Mouse (Mus musculus) lung, embryonic 14.5 days (tissue): ENCODE measurements around the gene Unc13c. TPM values are rescaled to one million over a fixed set of nuclear protein-coding genes. Genes with fewer than 3 reads are reported as not detected.

Experiments
- ATAC-seq: fragments of 200-750 bp; cut with Nextera tagmentation; 2 replicates; pipeline ENCODE4 v1.8.0; 2017; ENCODE audit warnings: mild to moderate bottlenecking, moderate TSS enrichment, moderate library complexity; ENCODE audit not compliant: insufficient read depth
- DNase-seq: peaks from one replicate; pipeline ENCODE4 v3.0.0-alpha.2; 2015
- H3K27ac ChIP-seq: fragments of 300-500 bp; sonication (generic); 2 replicates; pipeline ENCODE4 v1.5.1; 2014; ENCODE audit warnings: low read depth, mild to moderate bottlenecking, moderate library complexity
- H3K27me3 ChIP-seq: fragments of 300-500 bp; sonication (generic); 2 replicates; pipeline ENCODE4 v1.6.1; 2014; ENCODE audit warnings: low read length, control low read depth; ENCODE audit not compliant: insufficient read depth
- H3K36me3 ChIP-seq: fragments of 300-500 bp; sonication (generic); 2 replicates; pipeline ENCODE4 v1.6.1; 2014; ENCODE audit warnings: control low read depth; ENCODE audit not compliant: insufficient read depth
- H3K4me1 ChIP-seq: fragments of 300-500 bp; sonication (generic); 2 replicates; pipeline ENCODE4 v1.6.1; 2014; ENCODE audit warnings: antibody characterized with exemption, control low read depth; ENCODE audit not compliant: insufficient read depth
- H3K4me2 ChIP-seq: fragments of 300-500 bp; sonication (generic); 2 replicates; pipeline ENCODE4 v1.6.1; 2014; ENCODE audit warnings: mild to moderate bottlenecking
- H3K4me3 ChIP-seq: fragments of 300-500 bp; sonication (generic); 2 replicates; pipeline ENCODE4 v1.5.1; 2014; ENCODE audit warnings: low read depth, low read length
- H3K9ac ChIP-seq: fragments of 300-500 bp; sonication (generic); 2 replicates; pipeline ENCODE4 v1.6.1; 2014
- H3K9me3 ChIP-seq: fragments of 300-500 bp; sonication (generic); 2 replicates; pipeline ENCODE4 v1.6.1; 2016; ENCODE audit warnings: low read depth, low read length, control low read depth
- CTCF ChIP-seq: IDR thresholded peaks from 2 replicates; pipeline ENCODE4 v1.5.1; 2016; ENCODE audit warnings: antibody characterized with exemption, low read depth
- WGBS: fragments of 180-500 bp; shearing (Covaris S2); extraction: QIAGEN DNeasy Blood & Tissue Kit; methylation state at CpG from one replicate; pipeline ENCODE4 v1.1.7; 2014; 5-methylcytosine and 5-hydroxymethylcytosine counted together
- polyA plus RNA-seq: library from polyadenylated mRNA; unstranded; fragments of >200 nt; fragmentation: Nextera tagmentation; extraction: Ambion mirVana; gene quantifications from 2 replicates; pipeline ENCODE4 v1.2.1, GENCODE M21; 2014

The Unc13c gene
- polyA plus RNA-seq, 1 experiment from 2014 or later, result 0.18 TPM

DNA sequence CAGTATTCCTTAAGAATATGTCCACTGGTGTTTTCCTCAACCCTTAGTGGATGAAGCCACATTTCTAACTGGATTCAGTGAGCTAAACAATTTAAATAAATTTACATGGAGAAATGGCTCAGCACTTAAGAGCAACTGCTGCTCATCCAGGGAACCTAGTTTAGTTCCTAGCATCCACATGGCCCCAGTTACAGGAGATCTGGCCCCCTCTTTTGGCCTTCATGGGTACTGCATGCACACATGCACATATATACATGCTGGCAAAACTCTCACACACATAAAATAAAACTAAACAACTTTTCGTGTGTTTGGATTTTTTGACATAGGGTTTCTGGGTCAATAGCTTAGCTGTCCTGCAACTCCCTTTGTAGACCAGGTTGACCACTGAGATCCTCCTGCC, 330.6 kb downstream of the Unc13c start:
- ATAC-seq, result no peak
- no peak overlapping the region for H3K4me2 ChIP-seq
- peak; percentile 6 for DNase-seq
- no peak overlapping the region for H3K9ac ChIP-seq
- H3K36me3 ChIP-seq, result no peaks in the 10 kb centered on the region
- peak; percentile 40; the same call in 1 of the 2 replicates for TF ChIP-seq CTCF
- no peaks in the 10 kb centered on the region for H3K9me3 ChIP-seq
- H3K27me3 ChIP-seq, result no peaks in the 10 kb centered on the region
- no peak overlapping the region for H3K4me3 ChIP-seq
- WGBS, result 85% methylated on average over 1 of the region's 1 CpGs
- H3K27ac ChIP-seq, result no peak overlapping the region
- H3K4me1 ChIP-seq, result no peaks in the 10 kb centered on the region

- WGBS, result 66% methylated on average over 1 of the region's 1 CpGs
- Histone ChIP-seq H3K4me1 (no peaks in the 10 kb centered on the region), H3K9me3 (no peaks in the 10 kb centered on the region), H3K4me3 (no peak overlapping the region), H3K27ac (no peak overlapping the region), H3K36me3 (no peaks in the 10 kb centered on the region), H3K4me2 (no peak overlapping the region), H3K27me3 (no peaks in the 10 kb centered on the region), H3K9ac (no peak overlapping the region)
- ATAC-seq, result no peak
- no peak for TF ChIP-seq CTCF
- no peak for DNase-seq
Observed at GRCm38 (mm10) chr9:73625171-73625570, 343.6 kb downstream of the Unc13c start.

- Histone ChIP-seq H3K4me2 (no peak overlapping the region), H3K36me3 (no peaks in the 10 kb centered on the region), H3K9ac (no peak overlapping the region), H3K9me3 (no peaks in the 10 kb centered on the region), H3K4me3 (no peak overlapping the region), H3K27ac (no peak overlapping the region), H3K4me1 (no peaks in the 10 kb centered on the region), H3K27me3 (no peaks in the 10 kb centered on the region)
- TF ChIP-seq CTCF, result no peak
- WGBS, result 67% methylated on average over 4 of the region's 4 CpGs
- no peak for ATAC-seq
- no peak for DNase-seq
Observed at GRCm38 (mm10) chr9:73612896-73613295, 355.9 kb downstream of the Unc13c start.

DNA sequence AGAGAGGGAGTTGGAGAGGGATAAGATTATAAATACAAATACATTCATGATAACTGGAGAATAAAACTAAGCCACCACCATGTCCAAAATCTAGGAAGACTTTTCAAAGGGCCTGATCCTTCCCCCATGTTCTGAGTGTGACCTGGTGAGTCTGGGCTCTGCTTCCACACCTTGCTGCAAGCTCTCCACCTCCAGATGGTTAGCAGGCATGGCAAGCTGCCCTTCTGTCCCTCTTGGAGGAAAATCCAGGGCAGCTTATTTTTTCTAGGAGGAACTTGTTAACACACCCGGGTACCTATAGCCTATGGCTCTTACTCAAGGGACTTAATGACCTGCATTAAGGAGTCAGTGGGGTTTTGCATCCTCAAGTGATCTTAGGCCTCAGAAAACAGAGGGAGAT, 364.8 kb downstream of the Unc13c start:
- no peak overlapping the region for H3K4me3 ChIP-seq
- H3K27ac ChIP-seq, result no peak overlapping the region
- no peak for TF ChIP-seq CTCF
- DNase-seq, result no peak
- no peaks in the 10 kb centered on the region for H3K27me3 ChIP-seq
- ATAC-seq, result no peak
- no peaks in the 10 kb centered on the region for H3K36me3 ChIP-seq
- no peak overlapping the region for H3K9ac ChIP-seq
- H3K9me3 ChIP-seq, result no peaks in the 10 kb centered on the region
- H3K4me1 ChIP-seq, result no peaks in the 10 kb centered on the region
- WGBS, result 69% methylated on average over 1 of the region's 1 CpGs
- no peak overlapping the region for H3K4me2 ChIP-seq

- no peaks in the 10 kb centered on the region for H3K36me3 ChIP-seq
- no peak for TF ChIP-seq CTCF
- no peak overlapping the region for H3K4me2 ChIP-seq
- H3K4me3 ChIP-seq, result no peak overlapping the region
- no peak overlapping the region for H3K9ac ChIP-seq
- DNase-seq (no peak), ATAC-seq (no peak)
- H3K27me3 ChIP-seq, result no peaks in the 10 kb centered on the region
- H3K27ac ChIP-seq, result no peak overlapping the region
- 30% methylated on average over 4 of the region's 4 CpGs for WGBS
- 0 out of 2 replicates have a peak, but pooled peaks cover 4% of the 10 kb centered on the region for H3K9me3 ChIP-seq
- H3K4me1 ChIP-seq, result no peaks in the 10 kb centered on the region
Observed at GRCm38 (mm10) chr9:73565558-73565957, 403.2 kb downstream of the Unc13c start.

- Histone ChIP-seq H3K9me3 (no peaks in the 10 kb centered on the region), H3K4me3 (no peak overlapping the region), H3K9ac (no peak overlapping the region), H3K36me3 (no peaks in the 10 kb centered on the region), H3K4me2 (no peak overlapping the region), H3K4me1 (no peaks in the 10 kb centered on the region), H3K27ac (no peak overlapping the region), H3K27me3 (no peaks in the 10 kb centered on the region)
- peak; percentile 75 for ATAC-seq
- WGBS, result 24% methylated on average over 5 of the region's 5 CpGs
- TF ChIP-seq CTCF, result no peak
- DNase-seq, result peak; percentile 90
Observed at GRCm38 (mm10) chr9:73560037-73560436, 408.7 kb downstream of the Unc13c start.

- no peaks in the 10 kb centered on the region for H3K9me3 ChIP-seq
- WGBS, result 46% methylated on average over 2 of the region's 2 CpGs
- no peak overlapping the region for H3K9ac ChIP-seq
- peak; percentile 74 for TF ChIP-seq CTCF
- H3K36me3 ChIP-seq, result no peaks in the 10 kb centered on the region
- no peak overlapping the region for H3K4me2 ChIP-seq
- no peaks in the 10 kb centered on the region for H3K4me1 ChIP-seq
- no peak overlapping the region for H3K4me3 ChIP-seq
- no peaks in the 10 kb centered on the region for H3K27me3 ChIP-seq
- peak; percentile 72 for DNase-seq
- no peak for ATAC-seq
- H3K27ac ChIP-seq, result no peak overlapping the region
Observed at GRCm38 (mm10) chr9:73557805-73558204, 411.0 kb downstream of the Unc13c start.

- 59% methylated on average over 6 of the region's 6 CpGs for WGBS
- Histone ChIP-seq H3K27ac (no peak overlapping the region), H3K4me3 (no peak overlapping the region), H3K4me2 (no peak overlapping the region), H3K36me3 (no peaks in the 10 kb centered on the region), H3K9ac (no peak overlapping the region), H3K9me3 (no peaks in the 10 kb centered on the region), H3K27me3 (no peaks in the 10 kb centered on the region), H3K4me1 (no peaks in the 10 kb centered on the region)
- peak; percentile 83; the same call in 1 of the 2 replicates for ATAC-seq
- no peak for TF ChIP-seq CTCF
- peak; percentile 66 for DNase-seq
Observed at GRCm38 (mm10) chr9:73555354-73555753, 413.4 kb downstream of the Unc13c start.
